Mouse (Mus musculus) ES-E14 (cell line): ENCODE measurements at regions not wholly inside any gene's neighbourhood (a gene's known extent, or its start where the extent isn't known, plus 50 kb on each side); places are given as distances from the start of the nearest gene placed in this dataset.

Source experiments
- CHD2 ChIP-seq: IDR thresholded peaks from 2 replicates; pipeline ENCODE4 v1.6.1; 2014; ENCODE audit warnings: mild to moderate bottlenecking, low read depth, low read length, inconsistent platforms
- HCFC1 ChIP-seq: IDR thresholded peaks from 2 replicates; pipeline ENCODE4 v1.6.1; 2012; ENCODE audit warnings: low read length, inconsistent platforms, borderline replicate concordance; ENCODE audit not compliant: insufficient read depth
- MAFK ChIP-seq: IDR thresholded peaks from 2 replicates; pipeline ENCODE4 v1.6.1; 2014; ENCODE audit warnings: mild to moderate bottlenecking, low read depth, low read length, inconsistent platforms; ENCODE audit not compliant: insufficient read depth
- ZC3H11A ChIP-seq: IDR thresholded peaks from 2 replicates; pipeline ENCODE4 v1.6.1; 2012; ENCODE audit warnings: low read depth, mild to moderate bottlenecking, inconsistent platforms, low read length, borderline replicate concordance
- ZNF384 ChIP-seq: IDR thresholded peaks from 2 replicates; pipeline ENCODE4 v1.6.1; 2012; ENCODE audit warnings: low read depth, low read length, inconsistent platforms

- no peak for TF ChIP-seq HCFC1
- TF ChIP-seq MAFK, result no peak
- TF ChIP-seq CHD2, result no peak
- TF ChIP-seq ZC3H11A, result no peak
- no peak for TF ChIP-seq ZNF384
These were observed 339.3 kb upstream of the Nfe2l3 start for GRCm38 (mm10) chr6:51093196-51093595.
